Mouse (Mus musculus) ES-E14 (cell line): Measurements from ENCODE around the gene Ppfia1. TPM values are rescaled to one million over a fixed set of nuclear protein-coding genes. Genes with fewer than 3 reads are reported as not detected.

Experiments
- DNase-seq: peaks from one replicate; pipeline ENCODE4 v3.0.0-alpha.2; 2013; ENCODE audit warnings: low read depth, low spot score
- H3K27ac ChIP-seq: 2 replicates; pipeline ENCODE4 v1.5.1; 2012; ENCODE audit warnings: low read depth, mild to moderate bottlenecking, low read length, moderate library complexity, mixed read lengths; ENCODE audit not compliant: poor library complexity, insufficient read depth, severe bottlenecking
- H3K36me3 ChIP-seq: 2 replicates; pipeline ENCODE4 v1.6.1; 2012; ENCODE audit warnings: mild to moderate bottlenecking, low read length, moderate library complexity, mixed read lengths; ENCODE audit not compliant: control insufficient read depth, poor library complexity, insufficient read depth, severe bottlenecking
- H3K4me1 ChIP-seq, 2 experiments: fragments of 150-350 bp in 1 of 2; sonication (generic) in 1 of 2; 2 replicates each; pipeline ENCODE4 v1.6.1; 2012; ENCODE audit warnings: low read length in 2 of 2, mild to moderate bottlenecking in 1 of 2, mixed read lengths in 1 of 2; ENCODE audit not compliant: control insufficient read depth in 2 of 2, insufficient read depth in 2 of 2, poor library complexity in 1 of 2
- H3K4me3 ChIP-seq, 2 experiments: fragments of 150-350 bp in 1 of 2; sonication (generic) in 1 of 2; 2 replicates each; pipeline ENCODE4 v1.5.1; 2012; ENCODE audit warnings: low read length in 2 of 2, low read depth in 1 of 2, mild to moderate bottlenecking in 1 of 2, mixed read lengths in 1 of 2; ENCODE audit not compliant: insufficient read depth in 1 of 2, poor library complexity in 1 of 2, severe bottlenecking in 1 of 2
- H3K9ac ChIP-seq: 2 replicates; pipeline ENCODE4 v1.6.1; 2012; ENCODE audit warnings: low read depth, mild to moderate bottlenecking, low read length, mixed read lengths; ENCODE audit not compliant: poor library complexity, insufficient read depth, severe bottlenecking
- H3K9me3 ChIP-seq: fragments of 150-350 bp; sonication (generic); 2 replicates; pipeline ENCODE4 v1.6.1; 2012; ENCODE audit warnings: low read depth, mild to moderate bottlenecking, low read length; ENCODE audit not compliant: control insufficient read depth, insufficient read depth
- CHD2 ChIP-seq: IDR thresholded peaks from 2 replicates; pipeline ENCODE4 v1.6.1; 2014; ENCODE audit warnings: mild to moderate bottlenecking, low read depth, low read length, inconsistent platforms
- HCFC1 ChIP-seq: IDR thresholded peaks from 2 replicates; pipeline ENCODE4 v1.6.1; 2012; ENCODE audit warnings: low read length, inconsistent platforms, borderline replicate concordance; ENCODE audit not compliant: insufficient read depth
- MAFK ChIP-seq: IDR thresholded peaks from 2 replicates; pipeline ENCODE4 v1.6.1; 2014; ENCODE audit warnings: mild to moderate bottlenecking, low read depth, low read length, inconsistent platforms; ENCODE audit not compliant: insufficient read depth
- ZC3H11A ChIP-seq: IDR thresholded peaks from 2 replicates; pipeline ENCODE4 v1.6.1; 2012; ENCODE audit warnings: low read depth, mild to moderate bottlenecking, inconsistent platforms, low read length, borderline replicate concordance
- ZNF384 ChIP-seq: IDR thresholded peaks from 2 replicates; pipeline ENCODE4 v1.6.1; 2012; ENCODE audit warnings: low read depth, low read length, inconsistent platforms
- in situ Hi-C, 2 experiments: fragments of 600-800 bp; cut with MboI; formaldehyde crosslinking; loops; one replicate each; pipeline ENCODE4 v1.15.1; 2025; ENCODE audit warnings: low sequenced_read_pairs in 2 of 2, inconsistent platforms in 1 of 2; ENCODE audit not compliant: unreplicated experiment in 2 of 2
- total RNA-seq: library from RNA; depleted of rRNA; stranded (reverse); fragments of 300-350 nt; gene quantifications from 2 replicates; pipeline ENCODE4 v1.2.3, GENCODE M21; 2012

Ppfia1 gene
- total RNA-seq, 1 experiment, result 55.1 TPM

GRCm38 (mm10) chr7:144549904-144550566 lies 3.5 kb downstream of the Ppfia1 start:
- no peak overlapping the region for H3K4me3 ChIP-seq
- no peak overlapping the region for H3K27ac ChIP-seq
- in situ Hi-C loops, result no loop called here
- no peak for DNase-seq
- peaks cover 13% of the 10 kb centered on the region for H3K36me3 ChIP-seq
- H3K9me3 ChIP-seq, result no peaks in the 10 kb centered on the region
- no peak overlapping the region for H3K9ac ChIP-seq
- H3K4me1 ChIP-seq, result peaks cover 2 to 5% of the 10 kb centered on the region in 2 experiments; a peak in 3 of 4 replicates
- TF ChIP-seq HCFC1, result no peak
- TF ChIP-seq ZNF384, result no peak
- no peak for TF ChIP-seq ZC3H11A
- TF ChIP-seq CHD2, result no peak
- no peak for TF ChIP-seq MAFK

GRCm38 (mm10) chr7:144545231-144545630 lies 8.3 kb downstream of the Ppfia1 start:
- H3K9ac ChIP-seq, result no peak overlapping the region
- H3K4me1 ChIP-seq, result no peaks in the 10 kb centered on the region
- no peak for TF ChIP-seq ZNF384
- TF ChIP-seq ZC3H11A, result no peak
- no peak for TF ChIP-seq CHD2
- no peak for TF ChIP-seq MAFK
- TF ChIP-seq HCFC1, result no peak
- DNase-seq, result no peak
- no peaks in the 10 kb centered on the region for H3K9me3 ChIP-seq
- in situ Hi-C loops, result no loop called here
- H3K36me3 ChIP-seq, result peaks cover 6% of the 10 kb centered on the region
- no peak overlapping the region for H3K4me3 ChIP-seq
- no peak overlapping the region for H3K27ac ChIP-seq

- H3K36me3 ChIP-seq, result peaks cover 4% of the 10 kb centered on the region
- in situ Hi-C loops, result no loop called here
- no peak overlapping the region for H3K27ac ChIP-seq
- DNase-seq, result no peak
- H3K4me3 ChIP-seq, result no peak overlapping the region
- no peak overlapping the region for H3K9ac ChIP-seq
- no peaks in the 10 kb centered on the region for H3K4me1 ChIP-seq
- H3K9me3 ChIP-seq, result no peaks in the 10 kb centered on the region
- TF ChIP-seq ZNF384 (no peak), HCFC1 (no peak), MAFK (no peak), ZC3H11A (no peak)
These were observed 12.2 kb downstream of the Ppfia1 start for GRCm38 (mm10) chr7:144541351-144541750.

- H3K9me3 ChIP-seq, result no peaks in the 10 kb centered on the region
- DNase-seq, result no peak
- H3K27ac ChIP-seq, result no peak overlapping the region
- TF ChIP-seq HCFC1 (no peak), ZNF384 (no peak), MAFK (no peak)
- H3K4me3 ChIP-seq, result no peak overlapping the region
- in situ Hi-C loops, result no loop called here
- H3K4me1 ChIP-seq, result no peaks in the 10 kb centered on the region
- peaks cover 2% of the 10 kb centered on the region for H3K36me3 ChIP-seq
- no peak overlapping the region for H3K9ac ChIP-seq
These were observed 14.4 kb downstream of the Ppfia1 start for GRCm38 (mm10) chr7:144539146-144539545.

- Histone ChIP-seq H3K9ac (no peak overlapping the region), H3K4me1 (no peaks in the 10 kb centered on the region), H3K36me3 (peaks cover 2% of the 10 kb centered on the region; the same call in 1 of the 2 replicates), H3K4me3 (no peak overlapping the region), H3K9me3 (no peaks in the 10 kb centered on the region), H3K27ac (no peak overlapping the region)
- TF ChIP-seq ZNF384 (no peak), HCFC1 (no peak), ZC3H11A (no peak), CHD2 (no peak), MAFK (no peak)
- no peak for DNase-seq
- in situ Hi-C loops, result no loop called here
These were observed 15.4 kb downstream of the Ppfia1 start for GRCm38 (mm10) chr7:144538030-144538644.
